Mouse (Mus musculus): ENCODE data around the gene Aff4.

GRCm38 (mm10) chr11:53350291-53351223 lies at the start of gene Aff4:
- TF ChIP-seq POLR2A (IDR thresholded peaks at IDR 0.05; ENCODE audit: borderline replicate concordance, low read depth, low read length): no peak
- TF ChIP-seq CTCF (IDR thresholded peaks at IDR 0.05; ENCODE audit: low read depth, low read length): no peak

Measured in bone marrow macrophage, adult 2 months (primary cell).